Mouse (Mus musculus) erythroblast, adult 5-6 weeks (primary cell): ENCODE data around the gene Tmem248. TPM values are rescaled to one million over a fixed set of nuclear protein-coding genes. Genes with fewer than 3 reads are reported as not detected.
"Not testable (repeated sequence)": the region's sequence is repeated elsewhere in the genome, so short reads cannot be mapped to it uniquely, and the experiment has no call there.

Experiments used
- ATAC-seq: replicated peaks from 2 replicates; pipeline ENCODE4 v1.8.0; 2016; ENCODE audit warnings: moderate number of reproducible peaks, mild to moderate bottlenecking, moderate TSS enrichment, inconsistent platforms; ENCODE audit not compliant: poor library complexity, low FRiP score, severe bottlenecking
- total RNA-seq, 2 experiments: library from RNA; stranded (forward) in 1 of 2; stranded (reverse) in 1 of 2; fragments of 150-400 nt in 1 of 2; fragments of 200-764, 138-1000 nt in 1 of 2; gene quantifications; 2 replicates each; pipeline versions ENCODE4 v1.2.3 to v1.2.4; 2015 to 2017; ENCODE audit warnings: low replicate concordance in 2 of 2

Gene Tmem248
- total RNA-seq, 2 experiments from 2014 or later = 11.1 to 24.9 TPM

DNA sequence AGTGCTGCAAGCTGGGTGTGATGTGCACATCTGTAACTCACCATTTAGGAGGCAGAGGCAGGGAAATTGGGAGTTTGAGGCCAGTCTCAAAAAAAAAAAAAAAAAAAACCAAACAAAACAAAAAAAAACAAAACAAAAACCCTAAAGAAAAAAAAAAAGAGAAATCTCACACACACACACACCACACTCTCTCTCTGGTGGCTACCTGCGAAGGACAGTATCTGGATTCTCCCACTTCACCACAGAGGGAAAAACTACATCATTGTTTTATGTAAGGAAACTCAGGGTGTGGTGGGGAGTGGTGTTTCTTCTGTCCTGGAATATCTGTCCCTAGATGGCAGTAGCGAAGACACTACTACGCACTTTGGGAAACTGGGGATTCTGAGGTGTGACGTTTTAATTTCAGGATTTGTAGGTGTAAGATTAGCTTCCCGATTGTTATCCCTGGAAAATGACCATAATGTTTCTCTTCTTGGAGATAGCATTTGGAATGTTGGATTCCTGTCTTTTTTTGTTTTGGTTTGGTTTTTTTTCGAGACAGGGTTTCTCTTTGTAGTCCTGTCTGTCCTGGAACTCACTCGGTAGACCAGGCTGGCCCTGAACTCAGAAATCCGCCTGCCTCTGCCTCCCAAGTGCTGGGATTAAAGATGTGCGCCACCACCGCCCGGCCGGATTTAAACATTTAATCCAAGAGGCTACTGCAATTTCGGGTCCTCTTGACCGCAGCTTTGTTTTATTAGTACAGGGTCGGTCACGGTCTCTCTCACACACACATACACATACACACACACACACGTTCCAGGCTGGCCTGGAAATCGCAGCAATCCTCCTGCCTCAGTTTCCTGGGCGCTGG, 37.5 kb downstream of the Tmem248 start:
- no peak for ATAC-seq

DNA sequence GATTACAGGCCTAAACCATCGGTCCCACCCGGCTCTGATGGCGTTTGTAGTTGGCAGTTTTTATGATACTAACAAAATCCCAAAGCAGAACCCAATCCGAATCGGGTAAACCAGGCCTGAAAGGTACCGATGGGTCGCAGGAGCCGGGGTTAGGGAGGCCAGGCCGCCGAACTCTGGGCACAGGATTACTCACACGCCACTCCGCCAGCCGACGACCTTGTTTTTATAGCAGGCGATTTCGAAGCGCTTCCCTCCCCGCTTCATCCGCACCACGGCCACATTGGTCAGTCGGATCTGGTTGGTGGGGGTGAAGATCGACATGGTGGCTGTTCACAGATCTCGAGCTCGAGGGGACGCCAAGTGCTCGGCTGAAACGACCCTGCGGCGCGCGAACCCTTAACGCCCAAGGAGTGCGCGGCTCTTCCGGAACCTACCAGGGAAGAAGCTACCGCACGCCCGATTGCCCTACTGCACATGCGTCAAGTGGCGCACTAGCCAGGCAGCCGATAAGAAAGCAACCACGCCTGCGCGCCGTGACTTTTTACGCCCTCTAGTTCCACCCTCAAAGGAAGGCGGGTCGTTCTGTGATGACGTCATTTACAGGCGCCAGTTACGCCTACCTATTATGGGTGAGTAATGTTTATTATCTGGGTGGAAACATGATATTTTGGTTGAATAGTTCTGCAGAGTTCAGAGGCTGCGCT, 38.3 kb downstream of the Tmem248 start, which contains the start of the genes Sbds and Tyw1:
TSS of gene Sbds (minus strand) at position 514 of the 704 bp plus-strand sequence.
TSS of gene Tyw1 (plus strand) at position 603 of the 704 bp plus-strand sequence.
- ATAC-seq = peak; percentile 87

DNA sequence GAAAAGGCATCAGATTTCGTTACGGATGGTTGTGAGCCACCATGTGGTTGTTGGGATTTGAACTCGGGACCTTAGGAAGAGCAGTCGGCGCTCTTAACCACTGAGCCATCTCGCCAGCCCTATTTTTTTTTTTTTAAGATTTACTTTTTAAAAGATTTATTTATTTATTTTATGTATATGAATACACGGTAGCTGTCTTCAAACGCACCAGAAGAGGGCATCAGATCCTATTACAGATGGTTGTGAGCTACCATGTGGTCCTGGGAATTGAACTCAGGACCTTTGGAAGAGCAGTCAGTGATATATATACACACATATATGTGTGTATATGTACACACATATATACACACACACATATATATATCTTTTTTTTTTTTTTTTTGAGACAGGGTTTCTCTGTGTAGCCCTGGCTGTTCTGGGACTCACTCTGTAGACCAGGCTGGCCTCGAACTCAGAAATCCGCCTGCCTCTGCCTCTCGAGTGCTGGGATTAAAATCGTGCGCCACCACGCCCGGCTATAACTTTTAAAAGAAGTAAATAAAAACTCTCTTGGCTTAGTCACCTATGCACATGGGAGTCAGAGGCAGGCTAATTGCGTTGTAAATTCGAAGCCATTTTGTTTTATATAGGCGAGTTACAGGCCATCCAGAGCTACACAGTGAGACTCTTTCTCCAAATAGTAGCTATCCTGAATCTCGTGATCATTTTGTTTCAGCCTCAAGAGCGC, 39.1 kb downstream of the Tmem248 start:
- not testable (repeated sequence) for ATAC-seq

DNA sequence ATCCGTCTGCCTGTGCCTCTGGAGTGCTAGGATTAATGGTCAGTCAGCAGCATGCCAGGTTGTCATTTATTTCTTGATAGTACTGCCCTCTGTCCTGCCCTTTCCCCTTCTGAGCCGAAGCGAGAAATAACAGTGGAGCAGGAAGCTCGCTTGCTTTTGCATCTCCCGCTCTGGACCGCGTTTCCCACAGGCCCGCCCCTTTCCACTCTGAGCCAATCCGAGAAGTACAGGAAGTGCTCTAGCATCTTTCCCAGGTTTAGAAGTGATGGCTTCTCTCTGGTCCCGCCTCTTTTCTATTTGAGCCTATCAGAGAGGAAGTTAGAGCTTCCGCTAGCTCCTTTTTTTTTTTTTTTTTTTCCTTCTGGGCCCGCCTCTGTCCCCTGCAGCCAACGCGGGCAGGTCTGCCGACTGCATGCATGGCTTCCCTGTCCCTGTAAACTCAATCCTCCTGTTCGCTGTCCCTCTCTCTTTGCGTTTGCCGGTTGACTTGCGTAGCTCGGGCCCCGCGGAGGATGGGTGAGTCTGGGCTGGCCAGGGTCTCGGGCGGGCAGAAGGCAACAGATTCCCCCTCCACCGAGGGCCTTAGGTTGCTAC, 39.9 kb downstream of the Tmem248 start:
- peak; percentile 89 for ATAC-seq

DNA sequence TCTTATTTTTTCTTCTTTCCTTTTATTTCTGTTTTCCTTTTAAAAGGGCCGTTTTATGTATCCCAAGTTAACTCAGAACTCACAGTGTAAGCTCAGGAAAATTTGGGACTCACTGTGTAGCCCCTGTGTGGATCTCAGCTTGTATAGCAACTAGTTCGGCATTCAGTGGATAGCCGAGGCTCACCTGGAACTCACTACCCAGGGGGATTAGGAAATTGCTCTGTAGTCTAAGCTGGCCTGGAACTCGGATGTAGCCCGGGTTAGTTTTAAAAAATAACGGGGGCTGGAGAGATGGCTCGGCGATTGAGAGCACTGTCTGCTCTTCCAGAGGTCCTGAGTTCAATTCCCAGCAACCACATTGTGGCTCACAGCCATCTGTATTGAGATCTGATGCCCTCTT, 40.4 kb downstream of the Tmem248 start:
- ATAC-seq = no peak

DNA sequence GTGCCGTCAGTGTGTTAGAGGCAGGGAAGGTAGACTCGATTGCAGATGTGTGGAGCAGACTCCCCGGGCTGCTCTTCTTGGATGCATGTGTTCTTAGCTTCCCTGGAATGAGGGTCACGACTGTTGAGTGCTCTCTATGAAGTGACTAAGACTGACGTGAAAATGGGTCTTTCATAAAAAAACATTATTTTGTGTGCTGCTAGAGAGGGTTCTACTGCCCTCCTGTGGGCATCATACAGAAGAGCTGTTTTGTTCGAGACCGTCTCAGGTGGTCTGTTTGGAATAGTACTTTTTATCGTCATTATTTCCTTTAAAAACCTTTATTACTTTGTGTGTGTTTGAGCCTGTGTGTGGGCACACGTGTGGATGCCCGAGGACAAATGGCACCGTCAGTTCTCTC, 46.6 kb downstream of the Tmem248 start:
- no peak for ATAC-seq

DNA sequence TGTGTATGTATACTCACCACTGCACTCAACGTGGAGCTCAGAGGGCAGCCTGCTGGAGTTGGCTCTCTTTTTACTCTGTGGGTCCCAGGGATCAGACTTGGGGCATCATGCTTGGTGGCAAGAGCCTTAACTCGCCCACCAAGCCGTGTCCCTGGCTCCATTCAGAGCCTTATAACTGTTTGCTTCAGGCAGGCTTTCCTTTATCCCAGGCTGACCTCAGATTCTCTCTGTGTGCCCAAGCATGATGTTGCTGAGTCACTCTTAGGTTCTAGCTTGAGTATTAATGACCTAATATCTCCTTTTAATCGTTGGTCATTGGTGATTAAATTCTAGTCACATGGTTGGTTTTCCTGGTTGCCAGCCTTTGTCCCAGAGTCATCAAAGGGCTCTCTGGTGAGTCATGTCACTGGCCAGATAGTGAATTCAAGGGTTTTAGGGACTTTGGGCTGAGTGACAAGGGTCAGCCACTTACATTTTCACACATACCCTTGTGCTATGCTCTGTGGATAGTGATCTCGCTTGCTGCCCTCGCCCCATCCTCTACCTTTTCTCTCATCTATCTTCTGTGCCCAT, 47.6 kb downstream of the Tmem248 start:
- no peak for ATAC-seq

DNA sequence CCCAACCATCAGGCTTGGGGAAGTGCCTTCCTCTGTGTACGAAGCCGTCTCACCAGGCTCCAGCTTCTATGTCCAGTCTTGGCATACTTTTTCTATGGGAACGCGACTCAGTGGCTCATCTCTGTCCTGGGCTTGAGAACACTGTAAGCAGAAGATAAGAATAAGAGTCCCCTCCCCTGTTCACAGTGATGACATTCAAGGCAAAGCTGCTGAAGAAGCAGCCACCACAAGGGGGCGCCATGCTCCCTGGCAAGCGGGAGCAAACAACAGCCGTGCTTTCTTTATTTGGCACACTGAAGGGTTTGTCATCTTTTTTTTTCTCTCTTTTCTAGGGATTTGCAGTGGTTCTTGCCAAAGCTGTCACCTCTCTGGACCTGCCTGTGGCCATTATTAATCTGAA, 49.8 kb downstream of the Tmem248 start:
- peak; percentile 58; the same call in 1 of the 2 replicates for ATAC-seq

DNA sequence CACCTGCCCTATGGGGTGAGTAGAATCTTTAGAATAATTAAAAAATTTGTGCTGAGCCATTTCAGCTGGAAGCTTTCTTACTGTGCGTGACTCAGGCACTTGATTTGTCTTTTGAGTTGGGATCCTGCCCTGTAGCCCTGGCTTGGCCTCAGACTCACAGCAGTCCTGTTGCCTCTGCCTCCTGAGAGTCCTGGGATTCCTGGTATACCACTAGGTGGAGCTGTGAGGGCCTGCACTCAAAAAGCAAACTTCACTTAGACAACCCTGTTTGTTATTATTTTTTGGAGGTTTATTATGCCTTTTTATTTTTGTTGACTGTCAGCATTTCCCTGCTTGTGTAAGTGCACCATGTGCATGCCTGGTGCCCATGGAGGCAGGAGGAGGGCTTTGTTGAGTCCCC, 50.4 kb downstream of the Tmem248 start:
- peak; percentile 57; the same call in 1 of the 2 replicates for ATAC-seq

DNA sequence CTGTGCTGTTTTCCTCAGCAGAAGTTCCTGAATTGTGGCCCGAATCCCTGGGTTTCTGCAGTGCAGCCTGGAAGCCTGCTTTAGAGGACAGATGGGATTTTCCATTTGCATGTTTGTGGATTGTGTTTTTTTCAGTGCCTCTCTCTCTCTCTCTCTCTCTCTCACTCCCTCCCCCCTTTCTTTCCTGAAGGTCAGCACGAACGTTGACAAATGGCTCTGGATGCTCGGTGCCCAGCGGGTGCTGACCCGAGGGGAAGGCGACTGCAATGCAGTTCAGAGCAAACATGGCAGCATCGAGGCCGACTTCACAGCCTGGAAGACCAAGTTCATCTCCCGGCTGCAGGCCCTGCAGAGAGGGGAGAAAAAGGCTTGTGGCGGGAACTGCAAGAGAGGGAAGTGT, 52.1 kb downstream of the Tmem248 start:
- no peak for ATAC-seq

DNA sequence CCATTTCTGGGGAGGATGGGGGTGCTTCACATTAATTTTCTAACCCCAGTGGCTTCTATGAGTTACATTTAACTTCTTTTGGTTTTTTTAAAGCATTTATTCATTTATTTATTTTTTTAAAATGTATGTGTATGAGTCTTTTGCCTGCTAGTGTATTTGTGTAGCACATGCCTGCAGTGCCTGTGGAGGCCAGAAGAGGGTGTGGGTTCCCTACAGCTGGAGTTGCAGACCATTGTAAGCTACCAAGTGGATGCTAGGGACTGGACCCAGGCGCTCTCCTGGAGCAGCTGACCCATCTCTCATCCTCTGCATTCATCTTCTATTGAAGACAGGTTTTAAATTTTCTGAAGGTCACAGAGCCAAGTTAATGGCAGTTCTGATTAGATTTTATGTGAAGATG, 55.5 kb downstream of the Tmem248 start:
- ATAC-seq = no peak

DNA sequence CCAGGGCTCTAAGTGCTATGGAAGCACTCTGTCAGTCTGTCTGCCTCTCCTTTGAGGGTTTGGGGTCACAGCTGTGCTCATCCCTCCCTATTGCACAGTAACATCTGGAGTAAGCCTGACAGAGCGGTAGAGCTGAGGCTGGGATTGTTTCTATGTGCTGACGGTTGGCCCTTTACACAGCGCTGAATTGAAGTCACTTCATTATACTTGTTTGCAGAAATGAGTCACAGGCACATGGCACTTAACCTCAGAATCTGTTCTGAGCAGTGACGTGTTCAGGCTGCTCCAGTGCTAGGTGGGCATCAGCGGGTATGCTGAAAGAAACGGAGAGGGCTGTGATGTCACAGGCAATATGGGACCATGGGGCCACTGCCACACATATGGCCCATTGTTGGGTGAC, 56.2 kb downstream of the Tmem248 start:
- no peak for ATAC-seq

DNA sequence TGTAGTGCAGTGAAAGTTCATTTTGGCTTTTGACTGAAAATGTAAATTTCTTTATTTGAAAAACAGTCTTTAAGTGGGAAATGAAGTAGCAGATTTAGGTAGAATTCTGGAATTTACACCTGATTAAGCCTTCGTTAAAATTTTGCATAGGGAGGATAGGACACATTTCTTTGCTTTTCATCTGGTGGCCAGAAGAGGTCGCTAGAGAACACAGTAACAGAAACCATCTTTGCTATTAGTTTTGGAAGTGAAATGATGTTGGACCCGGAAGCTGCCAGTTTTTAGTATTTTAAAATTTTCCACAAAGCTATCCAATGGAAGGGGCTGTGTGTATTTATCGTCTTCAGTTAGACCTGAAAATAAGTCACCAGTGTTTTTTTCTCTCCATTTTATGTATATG, 58.6 kb downstream of the Tmem248 start:
- ATAC-seq = peak; percentile 70; the same call in 1 of the 2 replicates

DNA sequence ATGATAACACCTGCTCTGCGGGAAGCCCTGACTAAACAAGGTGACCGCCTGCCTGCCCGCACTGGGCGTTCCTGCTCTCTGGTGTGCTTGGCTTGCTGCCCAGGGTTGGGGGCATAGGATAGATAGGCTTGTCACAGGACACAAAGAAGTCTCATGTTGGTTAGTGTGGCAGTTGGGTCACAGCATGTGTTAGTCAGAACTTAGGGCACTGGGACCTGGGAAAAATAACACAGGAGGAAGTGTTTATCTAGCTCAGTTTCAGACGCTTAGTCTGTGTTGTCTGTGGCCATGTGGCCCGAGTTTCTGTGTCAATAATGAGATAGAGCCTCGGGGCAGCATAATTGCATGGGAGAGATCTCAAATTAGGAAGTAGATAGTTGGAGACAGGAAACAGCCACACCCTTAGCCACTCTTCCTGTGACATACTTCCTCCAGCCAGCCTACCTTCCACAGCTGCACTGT, 61.2 kb downstream of the Tmem248 start:
- ATAC-seq = 0 out of 2 replicates have a peak, but pooled peaks have one; percentile 44

DNA sequence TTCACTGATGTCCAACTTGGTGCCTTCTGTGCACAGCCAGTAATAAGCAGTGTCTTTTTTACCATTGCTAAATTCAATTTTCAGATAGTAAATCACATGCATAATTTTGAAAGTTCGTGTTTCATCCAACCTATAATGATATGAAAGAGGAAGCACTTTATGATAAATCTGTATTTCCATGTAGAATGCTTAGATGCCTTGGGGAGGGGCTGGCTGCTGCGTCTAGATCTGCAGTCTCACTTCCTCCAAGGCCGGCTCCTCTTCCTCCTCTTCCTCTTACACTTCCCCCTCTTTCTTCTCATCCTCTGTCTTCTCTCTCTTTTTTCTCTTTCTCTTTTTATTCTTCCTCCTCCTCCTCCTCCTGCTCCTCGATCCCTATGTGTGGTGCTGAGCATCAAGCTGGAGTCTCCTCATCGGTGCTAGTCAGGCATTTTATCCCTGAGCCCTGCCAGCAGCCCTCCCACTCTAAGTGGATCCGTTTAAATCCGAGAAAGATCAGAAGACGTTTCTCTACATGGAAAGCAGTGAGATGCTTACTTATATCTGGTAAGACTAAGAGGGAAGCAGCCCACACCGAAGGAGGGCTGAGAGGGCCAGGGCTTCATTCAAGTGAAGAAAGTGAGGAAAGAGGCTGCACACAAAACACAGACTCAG, 66.3 kb downstream of the Tmem248 start:
- no peak for ATAC-seq

DNA sequence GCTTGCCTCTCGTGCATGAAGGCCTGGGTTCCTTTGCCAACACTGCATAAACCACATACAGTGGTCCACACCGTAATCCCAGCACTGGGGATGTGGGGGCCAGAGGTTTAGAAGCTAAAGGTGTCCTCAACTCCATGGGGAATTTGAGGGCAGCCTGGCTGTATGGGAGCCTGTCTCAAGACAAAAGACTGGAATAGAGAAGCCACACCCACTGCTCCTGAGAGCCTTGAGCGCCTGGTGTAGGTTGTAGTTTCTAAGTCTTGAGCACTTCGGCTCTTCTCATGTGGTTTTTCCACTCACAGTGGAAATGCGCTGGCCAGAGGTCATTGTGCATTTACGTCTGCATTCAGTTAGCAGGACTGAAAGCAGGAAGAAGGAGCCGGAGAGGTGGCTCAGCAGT, 71.2 kb downstream of the Tmem248 start:
- no peak for ATAC-seq

DNA sequence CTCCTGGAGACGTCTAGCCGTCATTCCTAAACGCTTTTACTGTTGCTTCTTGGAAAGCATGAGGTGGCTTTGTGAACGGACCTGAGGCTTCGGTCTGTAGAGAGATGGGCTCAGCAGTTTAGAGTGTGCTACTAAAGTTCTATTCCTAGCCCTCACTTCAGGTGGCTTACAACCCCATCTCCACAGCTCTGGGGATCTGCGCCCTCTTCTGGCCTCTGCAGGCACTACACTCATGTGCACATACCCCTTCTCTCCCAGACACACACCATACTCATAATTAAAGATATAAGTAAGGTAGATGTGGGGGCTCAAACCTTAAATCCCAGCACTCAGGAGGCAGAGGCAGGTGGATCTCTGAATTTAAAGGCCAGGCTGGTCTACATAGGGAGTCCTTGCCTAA, 73.4 kb downstream of the Tmem248 start:
- no peak for ATAC-seq

DNA sequence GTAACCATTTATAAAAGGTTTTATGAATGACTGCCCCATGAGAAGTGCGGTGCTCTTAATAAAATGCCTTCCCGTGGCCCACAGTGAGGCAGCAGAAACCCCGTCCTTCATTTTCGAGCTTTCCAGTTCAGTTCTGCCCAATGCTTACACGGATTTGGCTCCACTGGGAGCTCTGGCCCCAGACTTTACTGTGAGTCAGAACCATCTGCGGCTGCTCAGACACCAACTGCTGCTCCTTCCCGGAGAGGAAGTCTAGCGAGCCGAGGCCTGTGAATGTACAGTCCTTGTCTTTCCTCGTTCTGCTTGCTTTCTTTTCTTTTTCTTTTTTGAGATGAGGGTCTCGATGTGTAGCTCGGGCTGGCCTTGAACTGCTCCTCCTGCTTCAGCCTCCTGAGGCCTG, 73.9 kb downstream of the Tmem248 start:
- no peak for ATAC-seq

DNA sequence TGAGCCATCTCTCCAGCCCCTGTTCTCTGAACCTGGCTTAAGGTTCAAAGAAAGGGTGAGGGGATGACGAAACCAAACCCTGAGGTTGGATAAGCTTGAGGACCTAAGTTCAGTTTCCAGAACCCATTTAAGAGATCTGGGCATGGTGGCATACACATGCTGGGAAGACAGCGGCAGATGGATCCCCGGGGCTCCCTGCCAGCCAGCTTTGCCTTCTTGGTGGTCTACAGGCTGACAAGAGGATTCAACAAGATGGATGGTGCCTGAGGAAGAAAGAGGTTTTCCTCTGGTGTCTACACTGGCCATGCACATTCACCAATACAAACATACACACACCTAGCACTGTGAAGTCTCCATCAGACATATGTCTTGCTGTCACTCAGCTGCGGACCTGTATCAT, 76.1 kb downstream of the Tmem248 start:
- no peak for ATAC-seq
